Mouse (Mus musculus): ENCODE results near the gene Klrk1.

- TF ChIP-seq CTCF (IDR thresholded peaks at IDR 0.05; ENCODE audit: insufficient read depth, low read depth, low read length) (no peak), POLR2A (IDR thresholded peaks at IDR 0.05; ENCODE audit: insufficient read depth, low read depth, low read length) (no peak)
These were observed 40.6 kb downstream of the Klrk1 start for GRCm38 (mm10) chr6:129583014-129583413.
